Mouse (Mus musculus): ENCODE measurements at regions not wholly inside any gene's neighbourhood (a gene's known extent, or its start where the extent isn't known, plus 50 kb on each side); places are given as distances from the start of the nearest gene placed in this dataset.

DNA sequence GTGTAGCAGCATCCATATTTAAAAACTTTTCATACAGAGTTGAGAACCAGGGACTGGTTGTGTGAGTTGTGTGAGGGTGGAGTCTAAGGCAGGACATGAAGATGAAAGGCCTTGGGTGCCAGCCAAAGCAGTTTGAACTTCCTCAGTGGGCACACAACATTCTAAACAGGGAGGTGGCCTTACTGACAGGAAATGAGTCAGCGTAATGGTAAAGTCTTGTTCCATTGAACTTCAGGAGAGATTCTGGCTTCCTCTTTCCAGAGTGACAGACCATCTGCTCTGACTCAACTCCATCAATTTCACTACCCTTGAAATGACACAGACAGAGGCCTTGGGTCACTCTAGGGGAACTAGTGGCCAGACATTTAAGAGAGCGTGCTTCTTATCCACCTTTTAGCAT is 417.2 kb upstream of the Zfp462 start:
- ATAC-seq (replicated peaks; ENCODE audit: low FRiP score): no peak
- WGBS: 95% methylated on average over 2 of the region's 2 CpGs
- H3K4me1 ChIP-seq (replicated peaks; ENCODE audit: control insufficient read depth, insufficient read depth, low read length): no peaks in the 10 kb centered on the region

DNA sequence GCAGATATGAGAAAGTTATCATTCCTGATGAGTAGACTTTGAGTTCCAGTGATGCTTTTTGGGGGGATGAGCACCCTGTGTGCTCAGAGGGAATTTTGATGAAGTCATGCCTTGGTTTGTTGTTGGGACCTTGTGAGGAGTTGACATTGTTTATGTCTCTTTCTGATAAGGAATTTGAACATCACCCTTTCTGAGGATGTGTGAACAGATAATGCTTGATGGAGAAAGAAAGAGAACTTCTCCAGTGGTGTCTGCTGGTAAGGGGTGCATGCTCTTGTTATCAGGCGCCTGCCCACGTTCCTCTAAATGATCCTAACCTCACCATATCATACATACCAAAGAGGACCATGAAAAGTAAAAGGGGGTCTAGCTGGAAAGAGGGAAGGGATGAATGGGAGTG is 413.1 kb upstream of the Zfp462 start:
- no peaks in the 10 kb centered on the region for H3K9me3 ChIP-seq (ENCODE audit: control insufficient read depth, low read length)
- no peak overlapping the region for H3K27ac ChIP-seq (ENCODE audit: low read depth, low read length)
- no peaks in the 10 kb centered on the region for H3K27me3 ChIP-seq (ENCODE audit: control insufficient read depth, insufficient read depth, low read length)
- peaks cover 4% of the 10 kb centered on the region; the same call in 1 of the 2 replicates for H3K4me1 ChIP-seq (replicated peaks; ENCODE audit: control insufficient read depth, insufficient read depth, low read length)
- no peaks in the 10 kb centered on the region for H3K36me3 ChIP-seq (ENCODE audit: control insufficient read depth, insufficient read depth, low read length)
- no peak overlapping the region for H3K9ac ChIP-seq (ENCODE audit: low read length)
- ATAC-seq (replicated peaks; ENCODE audit: low FRiP score) (no peak), DNase-seq (ENCODE audit: low spot score) (no peak)
- no peak overlapping the region for H3K4me3 ChIP-seq (ENCODE audit: low read depth, low read length)
- 91% methylated on average over 2 of the region's 2 CpGs for WGBS
- H3K4me2 ChIP-seq (ENCODE audit: low read depth, low read length, severe bottlenecking): no peak overlapping the region

More for the DNA sequence above, 417.2 kb upstream of the Zfp462 start:
- DNase-seq (ENCODE audit: low spot score): no peak
- Histone ChIP-seq H3K4me2 (ENCODE audit: low read depth, low read length, severe bottlenecking) (no peak overlapping the region), H3K9me3 (ENCODE audit: control insufficient read depth, low read length) (no peaks in the 10 kb centered on the region), H3K27me3 (ENCODE audit: control insufficient read depth, insufficient read depth, low read length) (no peaks in the 10 kb centered on the region), H3K36me3 (ENCODE audit: control insufficient read depth, insufficient read depth, low read length) (no peaks in the 10 kb centered on the region), H3K27ac (ENCODE audit: low read depth, low read length) (no peak overlapping the region), H3K4me3 (ENCODE audit: low read depth, low read length) (no peak overlapping the region), H3K9ac (ENCODE audit: low read length) (no peak overlapping the region)

DNA sequence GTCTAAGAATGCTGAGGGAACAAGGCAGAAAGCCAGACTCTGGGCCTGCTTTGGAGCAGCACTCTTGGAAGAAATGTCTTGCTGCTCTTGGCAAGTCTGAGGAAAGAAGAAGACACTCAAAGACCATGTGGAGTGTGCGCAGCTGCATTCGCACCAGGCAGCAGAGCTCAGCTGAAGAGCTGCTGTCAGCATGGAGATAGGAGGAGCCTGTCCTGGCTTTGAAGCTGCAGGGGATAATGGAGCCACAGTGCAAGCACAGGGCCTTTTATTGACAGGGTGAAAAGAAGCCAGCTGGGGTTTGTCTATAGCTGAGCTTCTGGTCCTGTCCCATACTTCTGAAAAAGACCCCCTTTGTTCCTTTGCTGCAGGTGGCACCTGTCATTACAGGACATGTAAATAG is 411.0 kb upstream of the Zfp462 start:
- ATAC-seq (replicated peaks; ENCODE audit: low FRiP score): peak; percentile 94
- Histone ChIP-seq H3K4me3 (ENCODE audit: low read depth, low read length) (no peak overlapping the region), H3K9me3 (ENCODE audit: control insufficient read depth, low read length) (no peaks in the 10 kb centered on the region), H3K4me1 (replicated peaks; ENCODE audit: control insufficient read depth, insufficient read depth, low read length) (peaks cover 4% of the 10 kb centered on the region; the same call in 1 of the 2 replicates), H3K27ac (ENCODE audit: low read depth, low read length) (peak overlapping the region; percentile 46; the same call in 1 of the 2 replicates), H3K4me2 (ENCODE audit: low read depth, low read length, severe bottlenecking) (no peak overlapping the region), H3K36me3 (ENCODE audit: control insufficient read depth, insufficient read depth, low read length) (no peaks in the 10 kb centered on the region), H3K27me3 (ENCODE audit: control insufficient read depth, insufficient read depth, low read length) (no peaks in the 10 kb centered on the region), H3K9ac (ENCODE audit: low read length) (no peak overlapping the region)
- peak; percentile 57 for DNase-seq (ENCODE audit: low spot score)
- WGBS: 15% methylated on average over 2 of the region's 2 CpGs

GRCm38 (mm10) chr4:54552864-54553618 is 391.8 kb upstream of the Zfp462 start:
- Histone ChIP-seq H3K4me2 (ENCODE audit: low read depth, low read length, severe bottlenecking) (no peak overlapping the region), H3K9ac (ENCODE audit: low read length) (no peak overlapping the region), H3K27ac (ENCODE audit: low read depth, low read length) (no peak overlapping the region), H3K27me3 (ENCODE audit: control insufficient read depth, insufficient read depth, low read length) (no peaks in the 10 kb centered on the region), H3K4me1 (replicated peaks; ENCODE audit: control insufficient read depth, insufficient read depth, low read length) (no peaks in the 10 kb centered on the region), H3K4me3 (ENCODE audit: low read depth, low read length) (no peak overlapping the region), H3K9me3 (ENCODE audit: control insufficient read depth, low read length) (no peaks in the 10 kb centered on the region), H3K36me3 (ENCODE audit: control insufficient read depth, insufficient read depth, low read length) (no peaks in the 10 kb centered on the region)
- DNase-seq (ENCODE audit: low spot score) (no peak), ATAC-seq (replicated peaks; ENCODE audit: low FRiP score) (no peak)
- WGBS: 84% methylated on average over 7 of the region's 7 CpGs

- no peak for ATAC-seq (replicated peaks; ENCODE audit: low FRiP score)
- H3K4me3 ChIP-seq (ENCODE audit: low read depth, low read length): no peak overlapping the region
- 82% methylated on average over 1 of the region's 1 CpGs for WGBS
- DNase-seq (ENCODE audit: low spot score): no peak
- H3K9me3 ChIP-seq (ENCODE audit: control insufficient read depth, low read length): no peaks in the 10 kb centered on the region
- no peaks in the 10 kb centered on the region for H3K4me1 ChIP-seq (replicated peaks; ENCODE audit: control insufficient read depth, insufficient read depth, low read length)
- H3K27ac ChIP-seq (ENCODE audit: low read depth, low read length): no peak overlapping the region
- H3K27me3 ChIP-seq (ENCODE audit: control insufficient read depth, insufficient read depth, low read length): no peaks in the 10 kb centered on the region
- H3K36me3 ChIP-seq (ENCODE audit: control insufficient read depth, insufficient read depth, low read length): no peaks in the 10 kb centered on the region
- no peak overlapping the region for H3K9ac ChIP-seq (ENCODE audit: low read length)
- no peak overlapping the region for H3K4me2 ChIP-seq (ENCODE audit: low read depth, low read length, severe bottlenecking)
Measured at GRCm38 (mm10) chr4:54563075-54563474, 381.8 kb upstream of the Zfp462 start.

DNA sequence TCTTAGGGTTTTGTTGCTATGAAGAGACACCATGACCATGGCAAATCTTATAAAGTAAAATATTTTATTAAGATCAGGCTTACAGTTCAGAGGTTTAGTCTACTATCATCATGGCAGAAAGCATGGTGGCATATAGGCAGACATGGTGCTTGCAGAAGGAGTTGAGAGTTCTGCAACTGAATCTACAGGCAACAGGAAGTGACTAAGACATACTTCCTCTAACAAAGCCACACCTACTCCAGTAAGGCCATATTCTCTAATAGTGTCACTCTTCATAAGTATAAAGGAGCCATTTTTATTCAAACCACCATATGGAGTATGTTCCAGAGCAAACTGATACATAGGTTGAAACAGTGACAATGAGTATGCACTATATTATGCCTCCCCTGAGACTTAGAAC is 371.7 kb upstream of the Zfp462 start:
- no peak overlapping the region for H3K9ac ChIP-seq (ENCODE audit: low read length)
- no peak overlapping the region for H3K4me3 ChIP-seq (ENCODE audit: low read depth, low read length)
- H3K27me3 ChIP-seq (ENCODE audit: control insufficient read depth, insufficient read depth, low read length): no peaks in the 10 kb centered on the region
- H3K27ac ChIP-seq (ENCODE audit: low read depth, low read length): no peak overlapping the region
- H3K36me3 ChIP-seq (ENCODE audit: control insufficient read depth, insufficient read depth, low read length): no peaks in the 10 kb centered on the region
- ATAC-seq (replicated peaks; ENCODE audit: low FRiP score) (no peak), DNase-seq (ENCODE audit: low spot score) (no peak)
- no peaks in the 10 kb centered on the region for H3K4me1 ChIP-seq (replicated peaks; ENCODE audit: control insufficient read depth, insufficient read depth, low read length)
- H3K9me3 ChIP-seq (ENCODE audit: control insufficient read depth, low read length): no peaks in the 10 kb centered on the region
- H3K4me2 ChIP-seq (ENCODE audit: low read depth, low read length, severe bottlenecking): no peak overlapping the region

DNA sequence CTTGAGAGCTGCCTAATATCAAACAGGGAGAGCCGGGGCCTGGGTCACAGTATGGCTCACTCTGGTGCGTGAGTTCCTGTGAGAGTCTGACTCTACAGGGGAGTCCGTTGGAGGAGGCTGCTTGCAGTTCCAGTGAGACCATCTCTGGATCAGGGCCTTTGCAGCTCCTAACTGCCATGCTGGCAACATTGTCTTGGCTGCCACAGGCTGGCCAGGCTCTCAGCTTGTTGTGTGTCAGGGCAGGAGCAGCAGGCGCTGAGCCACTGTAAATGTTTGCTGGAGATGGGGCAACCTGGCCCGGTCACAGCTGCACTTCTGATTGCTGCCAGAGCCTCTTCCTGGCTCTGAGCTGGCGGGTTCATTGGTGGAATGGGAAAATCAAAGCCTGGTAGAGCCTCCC is 357.7 kb upstream of the Zfp462 start:
- H3K4me2 ChIP-seq (ENCODE audit: low read depth, low read length, severe bottlenecking): no peak overlapping the region
- H3K4me3 ChIP-seq (ENCODE audit: low read depth, low read length): no peak overlapping the region
- DNase-seq (ENCODE audit: low spot score) (no peak), ATAC-seq (replicated peaks; ENCODE audit: low FRiP score) (no peak)
- 81% methylated on average over 6 of the region's 6 CpGs for WGBS
- H3K27me3 ChIP-seq (ENCODE audit: control insufficient read depth, insufficient read depth, low read length): no peaks in the 10 kb centered on the region
- H3K9ac ChIP-seq (ENCODE audit: low read length): no peak overlapping the region
- H3K4me1 ChIP-seq (replicated peaks; ENCODE audit: control insufficient read depth, insufficient read depth, low read length): no peaks in the 10 kb centered on the region
- no peaks in the 10 kb centered on the region for H3K36me3 ChIP-seq (ENCODE audit: control insufficient read depth, insufficient read depth, low read length)
- no peaks in the 10 kb centered on the region for H3K9me3 ChIP-seq (ENCODE audit: control insufficient read depth, low read length)
- no peak overlapping the region for H3K27ac ChIP-seq (ENCODE audit: low read depth, low read length)

DNA sequence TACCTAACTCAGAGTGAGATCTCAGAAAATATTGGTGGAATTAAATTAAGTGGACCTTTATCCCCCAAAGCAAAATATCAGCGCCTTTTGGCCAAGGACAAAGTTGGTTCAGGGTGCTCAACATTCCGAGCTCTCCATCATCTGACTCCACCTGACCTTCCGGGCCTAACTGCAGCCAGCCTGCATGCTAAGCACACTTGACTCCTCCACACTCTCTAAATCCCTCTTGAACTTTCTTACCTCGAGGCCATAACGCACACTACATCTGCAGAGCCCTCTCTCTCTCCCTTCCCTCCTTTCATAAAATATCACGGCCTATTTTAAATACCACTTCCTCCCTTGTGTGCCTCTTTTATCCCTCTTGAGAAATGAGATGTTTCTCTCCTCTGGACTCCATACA is 356.1 kb upstream of the Zfp462 start:
- WGBS: 76% methylated on average over 6 of the region's 6 CpGs
- Histone ChIP-seq H3K9me3 (ENCODE audit: control insufficient read depth, low read length) (no peaks in the 10 kb centered on the region), H3K36me3 (ENCODE audit: control insufficient read depth, insufficient read depth, low read length) (no peaks in the 10 kb centered on the region), H3K9ac (ENCODE audit: low read length) (no peak overlapping the region), H3K4me1 (replicated peaks; ENCODE audit: control insufficient read depth, insufficient read depth, low read length) (no peaks in the 10 kb centered on the region), H3K4me2 (ENCODE audit: low read depth, low read length, severe bottlenecking) (no peak overlapping the region), H3K27me3 (ENCODE audit: control insufficient read depth, insufficient read depth, low read length) (no peaks in the 10 kb centered on the region), H3K27ac (ENCODE audit: low read depth, low read length) (no peak overlapping the region), H3K4me3 (ENCODE audit: low read depth, low read length) (no peak overlapping the region)
- ATAC-seq (replicated peaks; ENCODE audit: low FRiP score) (no peak), DNase-seq (ENCODE audit: low spot score) (no peak)
